Mouse (Mus musculus): ENCODE results near the gene AC170998.1.

- TF ChIP-seq EP300 (IDR thresholded peaks at IDR 0.05; ENCODE audit: low read depth) = no peak
- TF ChIP-seq CTCF (IDR thresholded peaks at IDR 0.05; ENCODE audit: low read depth) = no peak
Measured at GRCm38 (mm10) chr17:28692341-28692710, 33.6 kb upstream of the AC170998.1 start.
